Mouse (Mus musculus): ENCODE data around the gene Emsy. TPM values are rescaled to one million over a fixed set of nuclear protein-coding genes. Genes with fewer than 3 reads are reported as not detected.

Gene Emsy
- 27.6 and 33.1 TPM in 2 replicates for polyA plus RNA-seq (2015; fragmentation: Nextera tagmentation; extraction: Ambion mirVana)

DNA sequence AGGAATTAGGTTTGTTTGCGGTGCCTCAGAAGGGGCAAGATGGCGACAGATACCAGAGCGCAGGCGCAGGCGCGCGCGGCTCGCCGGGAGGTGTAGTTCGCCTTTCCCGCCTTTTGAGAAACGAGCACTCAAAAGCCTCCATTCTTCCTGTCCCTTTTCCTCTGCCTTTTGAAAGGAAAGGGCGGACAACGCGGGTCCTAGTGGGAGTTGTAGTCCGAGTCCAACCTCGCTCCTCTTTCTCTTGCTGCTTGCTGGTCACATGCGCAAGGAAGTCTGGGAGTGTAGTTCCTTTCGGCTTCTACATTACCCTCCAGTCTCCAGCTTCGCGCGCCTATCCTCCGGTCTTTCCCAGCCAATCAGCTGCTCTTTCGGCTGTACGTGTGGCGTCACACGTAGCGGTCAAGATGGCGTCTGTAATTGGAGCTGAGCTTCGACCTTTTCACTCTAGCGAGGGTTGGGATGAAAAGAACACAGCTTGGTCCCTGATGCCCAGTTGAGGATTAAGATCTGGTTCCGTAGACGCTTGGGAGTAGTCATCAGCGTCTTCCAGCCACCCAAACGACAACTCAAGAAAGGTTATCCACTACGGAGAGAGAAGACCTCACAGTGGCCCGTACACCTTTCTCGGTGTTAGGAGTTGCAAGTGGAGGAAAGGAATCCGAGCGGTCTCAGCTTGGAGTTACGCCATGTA, at the start of gene Emsy:
Emsy (minus strand) TSS at position 253 of the 691 bp plus-strand sequence.
- H3K27me3 ChIP-seq = no peaks in the 10 kb centered on the region
- no peaks in the 10 kb centered on the region for H3K9me3 ChIP-seq
- H3K4me1 ChIP-seq = peaks cover 21% of the 10 kb centered on the region
- H3K9ac ChIP-seq = peak within 1 kb of the TSS; percentile 94
- H3K4me2 ChIP-seq (replicated peaks) = peak within 1 kb of the TSS; percentile 69
- H3K27ac ChIP-seq = peak within 1 kb of the TSS; percentile 96
- H3K36me3 ChIP-seq = peaks cover 22% of the 10 kb centered on the region
- ATAC-seq (ENCODE audit: low FRiP score, low read depth) = peak; percentile 97
- peak within 1 kb of the TSS; percentile 98 for H3K4me3 ChIP-seq
- under 1% methylated on average over 42 of the region's 42 CpGs for WGBS

DNA sequence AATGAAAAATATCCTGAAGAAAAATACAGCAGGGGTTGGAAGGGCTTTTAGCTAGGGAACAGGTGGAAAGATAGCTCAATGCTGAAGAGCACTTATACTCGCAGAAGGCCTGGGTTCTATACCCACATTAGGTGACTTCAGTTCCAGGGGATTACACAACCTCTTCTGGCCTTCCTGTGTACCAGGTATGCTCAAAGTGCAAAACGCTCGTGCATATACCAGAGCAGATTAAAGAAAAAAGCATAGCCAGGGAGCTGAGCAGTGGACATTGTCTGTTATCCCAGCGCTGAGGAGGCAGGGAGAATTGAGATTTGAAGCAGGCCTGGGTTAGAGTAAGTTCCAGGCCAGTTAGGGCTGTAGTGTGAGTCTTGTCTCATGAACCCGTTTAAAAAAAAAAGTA, 47.7 kb upstream of the Emsy start:
- no peak overlapping the region for H3K27ac ChIP-seq
- H3K27me3 ChIP-seq = no peaks in the 10 kb centered on the region
- peak overlapping the region; percentile 98 for H3K4me3 ChIP-seq
- peak overlapping the region; percentile 97; the same call in 1 of the 2 replicates for H3K9ac ChIP-seq
- no peaks in the 10 kb centered on the region for H3K36me3 ChIP-seq
- ATAC-seq (ENCODE audit: low FRiP score, low read depth) = no peak
- H3K9me3 ChIP-seq = no peaks in the 10 kb centered on the region
- H3K4me1 ChIP-seq = peaks cover 25% of the 10 kb centered on the region
- H3K4me2 ChIP-seq (replicated peaks) = peak overlapping the region; percentile 84
- WGBS = 66% methylated on average over 5 of the region's 5 CpGs

DNA sequence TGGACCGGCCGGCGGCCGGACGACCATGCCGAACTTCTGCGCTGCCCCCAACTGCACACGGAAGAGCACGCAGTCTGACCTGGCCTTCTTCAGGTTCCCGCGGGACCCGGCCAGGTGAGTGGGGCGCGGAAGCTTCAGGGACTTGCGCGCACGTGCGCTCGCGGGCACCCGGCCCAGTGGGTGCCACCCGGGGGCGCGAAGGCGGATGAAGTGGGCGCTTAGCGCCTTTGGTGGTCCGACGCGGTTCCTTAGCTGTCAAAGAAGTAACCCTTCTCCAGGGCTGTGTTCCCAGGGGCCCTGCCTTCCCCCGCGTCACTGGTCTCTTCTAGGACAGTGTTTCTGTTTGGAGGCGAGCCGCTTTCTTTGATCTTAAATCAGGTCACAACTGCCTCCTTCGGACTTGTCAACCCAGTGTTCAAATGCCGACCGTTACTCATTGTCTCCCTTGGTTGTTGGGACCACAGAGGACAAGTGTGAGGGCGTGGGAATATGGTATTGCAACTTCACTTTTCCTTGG, 46.8 kb upstream of the Emsy start:
- Histone ChIP-seq H3K9me3 (no peaks in the 10 kb centered on the region), H3K27ac (peak overlapping the region; percentile 79), H3K4me2 (replicated peaks) (peak overlapping the region; percentile 84), H3K4me1 (peaks cover 25% of the 10 kb centered on the region), H3K36me3 (no peaks in the 10 kb centered on the region), H3K27me3 (no peaks in the 10 kb centered on the region), H3K9ac (peak overlapping the region; percentile 97), H3K4me3 (peak overlapping the region; percentile 98)
- ATAC-seq (ENCODE audit: low FRiP score, low read depth) = no peak; the same call in 1 of the 2 replicates
- under 1% methylated on average over 38 of the region's 38 CpGs for WGBS

DNA sequence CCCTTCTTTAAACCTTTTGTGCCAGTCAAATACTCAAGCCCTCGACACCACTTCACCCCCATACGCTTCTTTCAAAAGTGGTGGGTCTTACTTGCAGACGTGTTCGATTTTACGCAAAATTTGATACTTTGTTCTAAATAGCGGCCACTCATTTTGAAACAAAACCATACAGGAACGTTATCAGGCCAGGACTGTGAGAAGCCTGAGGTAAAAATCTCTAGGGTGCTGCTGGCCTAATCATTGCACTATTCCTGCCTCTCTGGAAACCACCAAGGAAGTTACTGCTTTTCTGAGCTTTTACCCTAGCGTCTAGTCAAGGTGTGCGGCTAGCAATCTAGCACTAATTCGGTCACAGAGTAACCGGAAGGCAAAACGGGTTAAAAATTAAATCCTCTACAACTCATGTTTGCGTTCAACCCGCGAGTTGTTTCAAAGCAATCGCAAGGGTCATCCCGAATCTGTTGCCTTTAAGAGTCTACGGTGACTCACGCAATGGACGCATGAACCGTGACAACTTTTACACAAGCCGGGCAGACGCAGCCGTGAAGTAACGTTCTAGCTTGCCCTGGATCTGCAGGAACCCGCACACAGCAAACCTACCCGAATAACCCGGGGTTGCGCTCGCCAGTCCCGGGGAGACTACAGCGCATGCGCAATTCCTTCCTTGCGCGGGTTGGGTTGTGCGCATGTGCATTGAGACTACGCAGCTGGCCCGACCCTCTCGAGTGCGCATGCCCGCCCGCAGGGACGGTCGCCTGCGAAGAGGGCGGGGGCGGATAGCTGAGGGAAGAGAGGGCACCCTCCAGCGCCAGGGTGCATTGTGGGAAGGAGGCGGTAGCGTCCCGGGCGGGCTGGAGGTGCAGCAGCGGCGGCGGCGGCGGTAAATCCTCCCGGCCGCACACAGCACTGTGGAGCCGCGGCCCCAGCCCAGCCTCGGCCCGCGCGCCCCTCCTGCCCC, 46.0 kb upstream of the Emsy start, which contains the start of gene Thap12:
Thap12 (plus strand) TSS at position 821 of the 958 bp plus-strand sequence.
- WGBS = 2% methylated on average over 59 of the region's 65 CpGs
- ATAC-seq (ENCODE audit: low FRiP score, low read depth) = peak; percentile 97
- peak within 1 kb of the TSS; percentile 97 for H3K9ac ChIP-seq
- H3K27ac ChIP-seq = peak within 1 kb of the TSS; percentile 86
- peak within 1 kb of the TSS; percentile 84 for H3K4me2 ChIP-seq (replicated peaks)
- no peaks in the 10 kb centered on the region for H3K9me3 ChIP-seq
- H3K27me3 ChIP-seq = no peaks in the 10 kb centered on the region
- H3K4me3 ChIP-seq = peak within 1 kb of the TSS; percentile 98
- H3K4me1 ChIP-seq = peaks cover 25% of the 10 kb centered on the region
- H3K36me3 ChIP-seq = no peaks in the 10 kb centered on the region

DNA sequence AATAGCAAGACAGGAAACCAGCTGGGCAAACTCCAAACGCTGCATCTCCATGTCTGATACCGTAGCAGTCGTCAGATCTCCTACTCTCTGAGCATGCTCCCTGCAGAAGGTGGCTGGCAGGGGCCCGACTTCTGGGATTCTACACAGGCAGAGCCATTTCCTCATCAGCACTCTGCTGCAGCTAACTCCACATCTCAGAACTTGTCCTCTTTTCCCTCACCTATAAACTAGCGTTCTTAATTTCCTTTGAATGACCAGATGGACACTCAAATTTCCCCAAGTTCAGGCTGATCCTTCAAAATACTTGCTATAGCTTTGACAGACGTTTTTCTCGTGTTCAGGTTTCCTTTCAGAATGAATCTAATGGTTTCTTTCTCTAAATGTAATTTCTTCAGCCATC, 45.2 kb upstream of the Emsy start:
- WGBS = 52% methylated on average over 7 of the region's 7 CpGs

DNA sequence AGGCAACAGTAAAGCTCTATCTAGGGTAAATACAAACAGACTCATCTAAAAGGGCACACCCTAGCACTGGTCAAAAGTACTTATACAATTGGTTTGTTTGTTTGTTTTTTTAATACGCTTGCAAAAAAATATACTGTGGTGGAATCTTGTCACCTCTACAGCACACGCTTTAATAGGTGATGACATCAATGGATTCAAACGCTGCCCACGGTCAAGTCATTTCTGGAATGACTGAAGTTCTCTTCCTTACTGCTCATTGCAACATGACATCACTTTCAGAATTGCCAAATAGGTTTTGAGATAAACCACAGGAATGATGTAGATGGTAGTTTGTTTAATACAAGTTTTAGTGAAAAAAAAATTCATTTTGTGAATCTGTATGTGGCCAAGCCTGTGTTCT, 42.0 kb upstream of the Emsy start:
- H3K4me1 ChIP-seq = peaks cover 13% of the 10 kb centered on the region
- no peaks in the 10 kb centered on the region for H3K27me3 ChIP-seq
- H3K36me3 ChIP-seq = no peaks in the 10 kb centered on the region
- ATAC-seq (ENCODE audit: low FRiP score, low read depth) = no peak
- H3K9ac ChIP-seq = no peak overlapping the region
- H3K9me3 ChIP-seq = no peaks in the 10 kb centered on the region
- H3K4me2 ChIP-seq (replicated peaks) = no peak overlapping the region
- no peak overlapping the region for H3K27ac ChIP-seq
- 89% methylated on average over 4 of the region's 4 CpGs for WGBS
- H3K4me3 ChIP-seq = no peak overlapping the region

More for the DNA sequence above, 45.2 kb upstream of the Emsy start:
- Histone ChIP-seq H3K4me3 (peak overlapping the region; percentile 98), H3K4me1 (peaks cover 25% of the 10 kb centered on the region), H3K4me2 (replicated peaks) (peak overlapping the region; percentile 84), H3K9me3 (no peaks in the 10 kb centered on the region), H3K27ac (no peak overlapping the region), H3K9ac (peak overlapping the region; percentile 79), H3K27me3 (no peaks in the 10 kb centered on the region), H3K36me3 (no peaks in the 10 kb centered on the region)
- no peak for ATAC-seq (ENCODE audit: low FRiP score, low read depth)

DNA sequence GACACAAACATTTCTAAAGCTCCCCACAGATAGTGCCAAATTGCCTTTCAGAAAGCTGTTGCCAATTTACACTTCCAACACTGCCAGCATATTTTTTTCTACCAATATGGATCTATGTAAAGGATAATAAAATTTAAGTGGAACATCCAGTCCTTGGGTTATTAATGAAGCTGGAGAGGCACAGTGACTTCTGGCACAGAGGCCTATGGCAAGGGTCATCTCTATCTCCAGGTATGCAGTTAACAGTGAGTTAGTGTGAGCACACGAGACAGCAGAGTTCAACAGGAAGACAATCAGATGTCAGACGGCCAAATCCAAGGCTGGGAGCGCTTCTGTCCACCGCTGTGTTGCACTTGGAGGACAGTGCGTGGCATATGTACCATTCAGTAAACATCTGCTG, 41.5 kb upstream of the Emsy start:
- ATAC-seq (ENCODE audit: low FRiP score, low read depth) = no peak
- Histone ChIP-seq H3K4me1 (peaks cover 17% of the 10 kb centered on the region), H3K4me3 (no peak overlapping the region), H3K27me3 (no peaks in the 10 kb centered on the region), H3K36me3 (no peaks in the 10 kb centered on the region), H3K27ac (no peak overlapping the region), H3K9ac (no peak overlapping the region), H3K4me2 (replicated peaks) (no peak overlapping the region), H3K9me3 (no peaks in the 10 kb centered on the region)
- WGBS = 65% methylated on average over 5 of the region's 5 CpGs

DNA sequence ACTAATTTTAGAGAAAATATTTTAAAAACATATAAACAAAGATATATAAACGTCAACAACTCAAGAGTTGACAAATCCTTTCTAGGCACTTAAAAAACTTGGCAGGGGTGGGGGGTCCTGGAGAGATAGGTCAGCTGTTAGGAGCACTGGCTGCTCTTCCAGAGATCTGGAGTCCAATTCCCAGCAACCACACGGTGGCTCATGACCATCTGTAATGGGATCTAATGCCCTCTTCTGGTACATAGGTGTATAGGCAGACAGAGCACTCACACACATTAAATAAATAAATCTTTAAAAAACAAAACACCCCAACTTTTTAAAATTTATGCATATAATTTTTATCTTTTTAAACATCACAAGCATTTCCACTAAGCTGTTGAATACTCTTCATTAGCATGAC, 40.9 kb upstream of the Emsy start:
- H3K27ac ChIP-seq = no peak overlapping the region
- no peaks in the 10 kb centered on the region for H3K27me3 ChIP-seq
- no peaks in the 10 kb centered on the region for H3K36me3 ChIP-seq
- no peak overlapping the region for H3K4me2 ChIP-seq (replicated peaks)
- no peak overlapping the region for H3K9ac ChIP-seq
- no peak overlapping the region for H3K4me3 ChIP-seq
- 20% methylated on average over 2 of the region's 2 CpGs for WGBS
- peaks cover 22% of the 10 kb centered on the region for H3K4me1 ChIP-seq
- H3K9me3 ChIP-seq = no peaks in the 10 kb centered on the region
- ATAC-seq (ENCODE audit: low FRiP score, low read depth) = no peak

DNA sequence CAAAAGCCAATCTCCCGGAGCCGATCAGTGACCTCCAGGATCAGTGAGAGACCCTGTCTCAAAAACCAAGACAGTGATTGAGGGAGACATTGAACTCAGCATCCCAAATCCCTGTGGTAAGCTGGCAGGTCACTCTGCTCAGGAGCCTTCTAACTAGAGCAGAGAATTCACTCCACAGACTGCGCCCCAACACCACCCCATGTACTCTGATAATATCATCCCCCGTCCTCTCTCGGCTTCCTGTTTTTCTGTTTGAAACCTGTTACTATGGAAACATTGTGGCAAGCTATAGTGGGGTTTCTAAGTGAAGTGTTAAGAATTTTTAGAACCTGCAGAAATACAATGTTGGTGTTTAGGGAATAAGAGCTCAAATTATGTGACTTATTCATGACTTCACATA, 37.5 kb upstream of the Emsy start:
- Histone ChIP-seq H3K27me3 (no peaks in the 10 kb centered on the region), H3K9ac (no peak overlapping the region), H3K27ac (no peak overlapping the region), H3K4me1 (peaks cover 37% of the 10 kb centered on the region), H3K4me3 (no peak overlapping the region), H3K4me2 (replicated peaks) (no peak overlapping the region), H3K9me3 (no peaks in the 10 kb centered on the region), H3K36me3 (no peaks in the 10 kb centered on the region)
- ATAC-seq (ENCODE audit: low FRiP score, low read depth) = no peak
- WGBS = 73% methylated on average over 5 of the region's 5 CpGs

DNA sequence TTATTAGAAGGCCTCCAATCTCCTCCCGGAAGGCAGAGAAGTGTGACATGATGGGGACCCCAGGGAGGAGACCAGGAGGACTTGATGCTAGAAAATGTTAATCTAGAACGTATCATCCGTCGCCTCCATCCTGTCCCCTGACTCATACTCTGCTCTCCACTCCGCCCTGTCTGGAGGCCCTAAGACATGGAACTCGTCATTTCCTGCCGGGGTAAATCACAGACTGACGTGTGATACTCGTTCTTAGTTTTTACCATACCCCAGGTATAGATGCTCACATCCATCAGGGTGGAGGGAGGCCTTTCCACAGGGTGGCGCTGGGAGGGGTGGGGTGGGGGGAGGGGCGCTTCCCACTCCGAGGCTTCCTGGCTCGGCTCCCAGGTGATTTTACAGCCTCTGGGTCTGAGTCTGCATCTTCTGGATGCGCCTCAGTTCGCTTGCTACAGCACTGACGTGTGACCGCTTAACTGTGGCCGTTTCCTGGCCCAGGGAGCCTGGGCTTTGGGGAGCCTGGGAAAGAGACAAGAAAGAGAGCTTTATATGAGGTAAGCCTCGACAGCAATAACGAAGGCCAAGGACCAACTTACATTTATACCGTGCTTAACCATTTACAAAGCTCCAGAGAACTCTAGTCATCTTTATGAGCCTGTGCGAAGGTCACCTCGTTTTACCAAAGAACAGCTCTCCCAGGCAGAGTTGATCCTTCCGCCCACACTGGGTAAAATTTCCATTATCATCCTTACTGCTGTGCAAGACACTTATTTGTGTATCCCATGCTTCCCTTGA, 36.4 kb upstream of the Emsy start:
- no peak overlapping the region for H3K4me3 ChIP-seq
- H3K4me1 ChIP-seq = peaks cover 37% of the 10 kb centered on the region
- no peaks in the 10 kb centered on the region for H3K36me3 ChIP-seq
- WGBS = 25% methylated on average over 24 of the region's 24 CpGs
- no peaks in the 10 kb centered on the region for H3K27me3 ChIP-seq
- peak overlapping the region; percentile 48 for H3K4me2 ChIP-seq (replicated peaks)
- ATAC-seq (ENCODE audit: low FRiP score, low read depth) = peak; percentile 49; the same call in 1 of the 2 replicates
- no peak overlapping the region for H3K9ac ChIP-seq
- H3K27ac ChIP-seq = peak overlapping the region; percentile 48; the same call in 1 of the 2 replicates
- no peaks in the 10 kb centered on the region for H3K9me3 ChIP-seq

DNA sequence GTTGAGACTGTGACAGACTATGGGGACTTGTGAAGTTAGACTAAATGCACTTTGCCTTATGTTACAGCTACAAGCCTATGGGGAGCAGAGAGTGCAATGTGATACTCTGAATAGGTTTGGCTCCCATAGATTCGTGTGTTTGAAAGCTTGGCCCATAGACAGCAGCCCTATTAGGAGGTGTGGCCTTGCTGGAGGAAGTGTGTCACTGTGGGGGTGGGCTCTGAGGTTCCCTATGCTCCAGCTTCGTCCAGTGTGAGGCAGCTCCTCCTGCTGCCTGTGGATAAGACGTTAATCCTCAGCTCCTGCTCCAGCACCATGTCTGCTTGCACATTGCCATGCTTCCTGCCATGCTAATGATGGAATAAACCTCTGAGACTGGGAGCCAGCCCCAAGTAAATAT, 34.2 kb upstream of the Emsy start:
- Histone ChIP-seq H3K9me3 (no peaks in the 10 kb centered on the region), H3K4me1 (peaks cover 45% of the 10 kb centered on the region), H3K4me2 (replicated peaks) (peak overlapping the region; percentile 28; the same call in 1 of the 2 replicates), H3K27ac (peak overlapping the region; percentile 55; the same call in 1 of the 2 replicates), H3K4me3 (no peak overlapping the region), H3K9ac (no peak overlapping the region), H3K27me3 (no peaks in the 10 kb centered on the region), H3K36me3 (no peaks in the 10 kb centered on the region)
- 7% methylated on average over 3 of the region's 3 CpGs for WGBS
- ATAC-seq (ENCODE audit: low FRiP score, low read depth) = peak; percentile 81
